Mouse (Mus musculus) heart, embryonic 13.5 days (tissue): ENCODE data around the gene Tenm4. TPM values are rescaled to one million over a fixed set of nuclear protein-coding genes. Genes with fewer than 3 reads are reported as not detected.

Experiments
- ATAC-seq: fragments of 200-750 bp; cut with Nextera tagmentation; 2 replicates; pipeline ENCODE4 v1.8.0; 2017; ENCODE audit warnings: moderate TSS enrichment; ENCODE audit not compliant: insufficient number of reproducible peaks, low FRiP score, low TSS enrichment; ENCODE audit errors: extremely low read depth
- H3K27ac ChIP-seq: fragments of 300-500 bp; sonication (generic); replicated peaks from 2 replicates; pipeline ENCODE4 v1.5.1; 2015; ENCODE audit warnings: moderate library complexity, mild to moderate bottlenecking, inconsistent platforms
- H3K27me3 ChIP-seq: fragments of 300-500 bp; sonication (generic); replicated peaks from 2 replicates; pipeline ENCODE4 v1.6.1; 2015; ENCODE audit warnings: mild to moderate bottlenecking, inconsistent platforms
- H3K36me3 ChIP-seq: fragments of 300-500 bp; sonication (generic); 2 replicates; pipeline ENCODE4 v1.6.1; 2015; ENCODE audit warnings: mild to moderate bottlenecking, inconsistent platforms
- H3K4me1 ChIP-seq: fragments of 300-500 bp; sonication (generic); 2 replicates; pipeline ENCODE4 v1.6.1; 2015; ENCODE audit warnings: inconsistent platforms
- H3K4me2 ChIP-seq: fragments of 300-500 bp; sonication (generic); 2 replicates; pipeline ENCODE4 v1.6.1; 2015; ENCODE audit warnings: inconsistent platforms, mild to moderate bottlenecking, moderate library complexity
- H3K4me3 ChIP-seq: fragments of 300-500 bp; sonication (generic); 2 replicates; pipeline ENCODE4 v1.5.1; 2015; ENCODE audit warnings: moderate library complexity, mild to moderate bottlenecking, inconsistent platforms
- H3K9ac ChIP-seq: fragments of 300-500 bp; sonication (generic); 2 replicates; pipeline ENCODE4 v1.6.1; 2015; ENCODE audit warnings: inconsistent platforms, mild to moderate bottlenecking, moderate library complexity
- H3K9me3 ChIP-seq: fragments of 300-500 bp; sonication (generic); 2 replicates; pipeline ENCODE4 v1.6.1; 2016; ENCODE audit warnings: inconsistent platforms
- WGBS: fragments of 180-500 bp; shearing (Covaris S2); methylation state at CpG from one replicate; pipeline ENCODE4 v1.1.7; 2015; ENCODE audit warnings: mixed read lengths; 5-methylcytosine and 5-hydroxymethylcytosine counted together
- polyA plus RNA-seq: library from polyadenylated mRNA; unstranded; fragments of >200 nt; fragmentation: Nextera tagmentation; extraction: Ambion mirVana; gene quantifications from 2 replicates; pipeline ENCODE4 v1.2.1, GENCODE M21; 2015

Tenm4 gene
- polyA plus RNA-seq, 1 experiment from 2014 or later = 10.5 TPM

- no peak for ATAC-seq
- no peaks in the 10 kb centered on the region for H3K36me3 ChIP-seq
- H3K9ac ChIP-seq = no peak overlapping the region
- WGBS = 74% methylated on average over 5 of the region's 5 CpGs
- no peak overlapping the region for H3K27ac ChIP-seq
- H3K4me2 ChIP-seq = no peak overlapping the region
- peaks cover 63% of the 10 kb centered on the region for H3K27me3 ChIP-seq
- H3K4me3 ChIP-seq = no peak overlapping the region
- H3K4me1 ChIP-seq = no peaks in the 10 kb centered on the region
- no peaks in the 10 kb centered on the region for H3K9me3 ChIP-seq
Observed at GRCm38 (mm10) chr7:96708561-96708960, 537.5 kb downstream of the Tenm4 start.

GRCm38 (mm10) chr7:96708968-96709367 is 537.9 kb downstream of the Tenm4 start:
- no peaks in the 10 kb centered on the region for H3K4me1 ChIP-seq
- H3K27me3 ChIP-seq = peaks cover 58% of the 10 kb centered on the region
- H3K9me3 ChIP-seq = no peaks in the 10 kb centered on the region
- WGBS = 90% methylated on average over 8 of the region's 8 CpGs
- no peak overlapping the region for H3K27ac ChIP-seq
- H3K4me2 ChIP-seq = no peak overlapping the region
- no peaks in the 10 kb centered on the region for H3K36me3 ChIP-seq
- H3K4me3 ChIP-seq = no peak overlapping the region
- no peak for ATAC-seq
- no peak overlapping the region for H3K9ac ChIP-seq

- WGBS = 80% methylated on average over 4 of the region's 4 CpGs
- H3K9me3 ChIP-seq = no peaks in the 10 kb centered on the region
- H3K4me2 ChIP-seq = no peak overlapping the region
- H3K4me1 ChIP-seq = no peaks in the 10 kb centered on the region
- no peak overlapping the region for H3K4me3 ChIP-seq
- no peak overlapping the region for H3K9ac ChIP-seq
- H3K27me3 ChIP-seq = peaks cover 51% of the 10 kb centered on the region
- H3K27ac ChIP-seq = no peak overlapping the region
- ATAC-seq = no peak
- H3K36me3 ChIP-seq = no peaks in the 10 kb centered on the region
Observed at GRCm38 (mm10) chr7:96709891-96710290, 538.8 kb downstream of the Tenm4 start.

GRCm38 (mm10) chr7:96710658-96711071 is 539.6 kb downstream of the Tenm4 start:
- Histone ChIP-seq H3K9me3 (no peaks in the 10 kb centered on the region), H3K4me1 (0 out of 2 replicates have a peak, but pooled peaks cover 4% of the 10 kb centered on the region), H3K9ac (no peak overlapping the region), H3K36me3 (no peaks in the 10 kb centered on the region), H3K4me2 (no peak overlapping the region), H3K4me3 (no peak overlapping the region), H3K27me3 (peaks cover 56% of the 10 kb centered on the region), H3K27ac (no peak overlapping the region)
- ATAC-seq = no peak
- 72% methylated on average over 1 of the region's 1 CpGs for WGBS

- no peak overlapping the region for H3K9ac ChIP-seq
- no peak overlapping the region for H3K4me3 ChIP-seq
- 0 out of 2 replicates have a peak, but pooled peaks cover 4% of the 10 kb centered on the region for H3K4me1 ChIP-seq
- H3K27me3 ChIP-seq = peaks cover 66% of the 10 kb centered on the region
- no peaks in the 10 kb centered on the region for H3K9me3 ChIP-seq
- no peaks in the 10 kb centered on the region for H3K36me3 ChIP-seq
- H3K27ac ChIP-seq = no peak overlapping the region
- H3K4me2 ChIP-seq = no peak overlapping the region
- no peak for ATAC-seq
Observed at GRCm38 (mm10) chr7:96712876-96713275, 541.8 kb downstream of the Tenm4 start.

GRCm38 (mm10) chr7:96716911-96717310 is 545.9 kb downstream of the Tenm4 start:
- H3K4me3 ChIP-seq = no peak overlapping the region
- H3K4me1 ChIP-seq = peaks cover 18% of the 10 kb centered on the region; the same call in 1 of the 2 replicates
- H3K36me3 ChIP-seq = no peaks in the 10 kb centered on the region
- no peak for ATAC-seq
- no peak overlapping the region for H3K9ac ChIP-seq
- no peak overlapping the region for H3K27ac ChIP-seq
- H3K27me3 ChIP-seq = peaks cover 73% of the 10 kb centered on the region
- 72% methylated on average over 4 of the region's 4 CpGs for WGBS
- H3K4me2 ChIP-seq = no peak overlapping the region
- no peaks in the 10 kb centered on the region for H3K9me3 ChIP-seq

- WGBS = 47% methylated on average over 14 of the region's 14 CpGs
- Histone ChIP-seq H3K4me2 (no peak overlapping the region), H3K27me3 (peaks cover 65% of the 10 kb centered on the region), H3K4me1 (peaks cover 18% of the 10 kb centered on the region; the same call in 1 of the 2 replicates), H3K27ac (no peak overlapping the region), H3K9ac (no peak overlapping the region), H3K36me3 (no peaks in the 10 kb centered on the region), H3K4me3 (no peak overlapping the region), H3K9me3 (no peaks in the 10 kb centered on the region)
- no peak for ATAC-seq
Observed at GRCm38 (mm10) chr7:96718201-96719155, 547.4 kb downstream of the Tenm4 start.

GRCm38 (mm10) chr7:96719926-96720325 is 548.9 kb downstream of the Tenm4 start:
- H3K4me2 ChIP-seq = no peak overlapping the region
- H3K36me3 ChIP-seq = no peaks in the 10 kb centered on the region
- peaks cover 75% of the 10 kb centered on the region for H3K27me3 ChIP-seq
- H3K4me3 ChIP-seq = no peak overlapping the region
- WGBS = 32% methylated on average over 1 of the region's 1 CpGs
- H3K9me3 ChIP-seq = no peaks in the 10 kb centered on the region
- H3K4me1 ChIP-seq = peaks cover 18% of the 10 kb centered on the region; the same call in 1 of the 2 replicates
- H3K9ac ChIP-seq = no peak overlapping the region
- no peak for ATAC-seq
- H3K27ac ChIP-seq = no peak overlapping the region

GRCm38 (mm10) chr7:96720465-96720864 is 549.4 kb downstream of the Tenm4 start:
- peaks cover 14% of the 10 kb centered on the region; the same call in 1 of the 2 replicates for H3K4me1 ChIP-seq
- no peak overlapping the region for H3K9ac ChIP-seq
- peaks cover 71% of the 10 kb centered on the region for H3K27me3 ChIP-seq
- no peak for ATAC-seq
- 45% methylated on average over 5 of the region's 5 CpGs for WGBS
- H3K4me3 ChIP-seq = no peak overlapping the region
- no peak overlapping the region for H3K4me2 ChIP-seq
- no peaks in the 10 kb centered on the region for H3K9me3 ChIP-seq
- no peak overlapping the region for H3K27ac ChIP-seq
- H3K36me3 ChIP-seq = no peaks in the 10 kb centered on the region

- no peak for ATAC-seq
- Histone ChIP-seq H3K36me3 (no peaks in the 10 kb centered on the region), H3K27me3 (peaks cover 71% of the 10 kb centered on the region), H3K4me1 (peaks cover 14% of the 10 kb centered on the region; the same call in 1 of the 2 replicates), H3K4me3 (no peak overlapping the region), H3K9ac (no peak overlapping the region), H3K9me3 (no peaks in the 10 kb centered on the region), H3K27ac (no peak overlapping the region), H3K4me2 (no peak overlapping the region)
- 44% methylated on average over 3 of the region's 3 CpGs for WGBS
Observed at GRCm38 (mm10) chr7:96722796-96723195, 551.8 kb downstream of the Tenm4 start.

- Histone ChIP-seq H3K4me3 (no peak overlapping the region), H3K27me3 (peaks cover 59% of the 10 kb centered on the region), H3K4me1 (no peaks in the 10 kb centered on the region), H3K9me3 (no peaks in the 10 kb centered on the region), H3K9ac (no peak overlapping the region), H3K36me3 (no peaks in the 10 kb centered on the region), H3K4me2 (no peak overlapping the region), H3K27ac (no peak overlapping the region)
- no peak for ATAC-seq
- WGBS = 83% methylated on average over 5 of the region's 5 CpGs
Observed at GRCm38 (mm10) chr7:96725603-96726002, 554.6 kb downstream of the Tenm4 start.

GRCm38 (mm10) chr7:96730360-96730759 is 559.3 kb downstream of the Tenm4 start:
- H3K9me3 ChIP-seq = no peaks in the 10 kb centered on the region
- H3K27me3 ChIP-seq = peaks cover 52% of the 10 kb centered on the region
- H3K4me1 ChIP-seq = 0 out of 2 replicates have a peak, but pooled peaks cover 10% of the 10 kb centered on the region
- H3K4me2 ChIP-seq = no peak overlapping the region
- H3K4me3 ChIP-seq = no peak overlapping the region
- H3K36me3 ChIP-seq = no peaks in the 10 kb centered on the region
- no peak overlapping the region for H3K9ac ChIP-seq
- no peak overlapping the region for H3K27ac ChIP-seq
- 83% methylated on average over 1 of the region's 1 CpGs for WGBS
- no peak for ATAC-seq
